Mouse (Mus musculus): ENCODE results near the gene Zbtb9.

Zbtb9 gene

DNA sequence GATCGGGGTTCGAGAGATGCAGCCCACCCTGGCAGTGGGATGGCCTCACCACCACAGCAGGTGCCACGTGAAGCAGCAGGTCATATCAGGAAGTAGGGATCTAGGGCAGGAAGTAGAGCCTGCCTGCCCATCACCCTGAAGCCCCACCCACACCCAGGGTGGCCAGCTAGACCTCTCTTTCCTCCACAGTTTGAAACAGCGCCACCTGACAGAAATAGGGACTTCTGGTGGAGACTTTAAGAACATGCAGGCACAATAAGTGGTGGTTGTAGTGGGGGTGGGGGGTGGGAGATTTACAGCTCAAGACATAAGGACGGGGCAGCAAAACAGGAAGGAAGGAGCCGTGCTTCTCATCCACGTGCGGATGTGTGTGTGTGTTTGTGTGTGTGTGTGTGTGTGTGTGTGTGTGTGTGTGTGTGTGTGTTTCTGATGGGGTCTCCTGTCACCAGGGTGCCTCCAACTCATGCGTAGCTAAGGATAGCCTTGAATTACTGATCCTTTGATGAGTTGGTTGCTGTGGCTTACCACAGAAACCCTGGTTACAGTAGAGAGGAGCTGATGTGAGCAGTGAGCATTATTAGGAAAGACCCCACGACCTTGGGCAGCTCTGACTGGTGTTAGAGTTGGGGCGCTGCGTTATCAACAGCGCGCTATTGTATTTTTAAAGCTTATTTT lies 39.2 kb downstream of the Zbtb9 start:
- DNase-seq (ENCODE audit: low read depth), result peak; percentile 40

DNA sequence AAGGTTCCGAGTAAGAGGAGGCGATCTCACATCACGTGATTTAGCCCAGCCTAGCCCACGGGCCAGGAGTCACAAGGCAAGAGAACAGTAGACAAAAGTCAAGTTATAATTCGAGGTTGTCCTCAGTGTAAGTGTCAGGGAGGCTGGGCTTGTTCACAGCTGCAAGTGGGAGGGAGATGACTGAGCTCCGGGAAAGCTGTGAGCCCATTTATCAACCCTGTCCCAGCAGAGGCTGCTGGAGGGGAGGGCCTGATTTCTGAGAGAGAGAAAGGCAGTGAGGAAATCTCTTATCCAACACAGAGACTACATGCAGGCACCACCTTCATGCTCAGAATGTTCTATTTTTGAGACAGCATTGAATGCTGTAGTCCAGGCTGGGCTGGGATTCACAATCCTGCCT lies 39.9 kb downstream of the Zbtb9 start:
- DNase-seq (ENCODE audit: low read depth), result peak; percentile 54

- peak; percentile 95 for DNase-seq (ENCODE audit: low read depth)
These were observed 44.9 kb downstream of the Zbtb9 start for GRCm38 (mm10) chr17:27017564-27018499.

DNA sequence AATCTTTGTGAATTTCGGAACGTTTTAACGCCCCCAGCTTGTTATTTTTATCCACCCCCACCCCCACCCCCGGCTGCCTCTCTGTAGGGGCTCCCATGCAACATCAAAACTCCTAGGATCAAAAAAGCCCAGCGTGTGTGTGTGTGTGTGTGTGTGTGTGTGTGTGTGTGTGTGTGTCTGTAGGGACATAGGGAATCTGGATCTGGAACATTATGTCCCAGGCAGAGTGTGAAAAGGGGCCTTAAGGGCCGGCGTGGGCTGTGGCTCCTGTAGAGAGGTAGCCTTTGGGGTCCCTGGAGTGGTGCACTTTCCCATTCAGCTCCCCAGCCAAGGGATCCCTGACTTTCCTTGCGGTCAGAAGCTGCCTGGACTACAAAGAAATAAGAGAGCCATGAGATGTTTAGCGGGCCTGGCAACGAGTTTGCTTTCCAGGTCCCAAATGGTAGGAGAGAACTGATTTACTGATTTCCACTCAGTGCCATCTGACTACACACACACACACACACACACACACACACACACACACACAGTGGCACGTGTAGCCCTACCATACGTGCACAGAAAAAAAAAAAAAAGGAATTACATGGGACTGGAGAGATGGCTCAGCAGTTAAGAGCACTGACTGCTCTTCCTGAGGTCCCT lies 45.7 kb downstream of the Zbtb9 start:
- peak; percentile 26 for DNase-seq (ENCODE audit: low read depth)

GRCm38 (mm10) chr17:27021076-27021475 lies 48.1 kb downstream of the Zbtb9 start:
- DNase-seq (ENCODE audit: low read depth), result no peak

GRCm38 (mm10) chr17:27021736-27022135 lies 48.8 kb downstream of the Zbtb9 start:
- DNase-seq (ENCODE audit: low read depth), result no peak

GRCm38 (mm10) chr17:27023342-27023741 lies 50.4 kb downstream of the Zbtb9 start:
- DNase-seq (ENCODE audit: low read depth), result no peak

DNA sequence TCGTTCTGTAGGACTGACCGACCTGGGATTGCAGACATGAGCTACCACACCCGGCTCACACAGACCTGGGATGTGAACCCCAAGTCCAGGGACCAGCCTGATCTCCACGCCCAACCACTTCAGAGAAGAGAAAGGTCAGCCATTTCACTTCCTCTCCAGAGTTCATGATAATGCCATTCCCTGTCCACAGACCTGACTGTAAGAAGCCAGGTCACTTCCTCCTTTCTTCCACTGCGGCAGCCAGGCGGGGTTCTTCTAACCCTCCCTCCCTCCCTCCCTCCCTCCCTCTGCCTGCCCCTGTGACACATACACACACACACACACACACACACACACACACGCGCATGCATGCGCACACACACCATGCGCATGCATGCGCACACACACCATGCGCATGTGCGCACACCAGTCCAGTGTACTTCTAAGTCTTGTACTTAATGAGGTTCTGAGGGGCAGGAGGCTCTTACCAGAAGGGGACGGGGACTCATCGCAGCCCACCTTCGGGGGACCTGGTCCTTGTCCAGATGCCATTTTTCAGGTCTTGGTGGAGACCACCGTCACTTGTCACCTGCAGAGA lies 52.4 kb downstream of the Zbtb9 start:
- DNase-seq (ENCODE audit: low read depth), result no peak

DNA sequence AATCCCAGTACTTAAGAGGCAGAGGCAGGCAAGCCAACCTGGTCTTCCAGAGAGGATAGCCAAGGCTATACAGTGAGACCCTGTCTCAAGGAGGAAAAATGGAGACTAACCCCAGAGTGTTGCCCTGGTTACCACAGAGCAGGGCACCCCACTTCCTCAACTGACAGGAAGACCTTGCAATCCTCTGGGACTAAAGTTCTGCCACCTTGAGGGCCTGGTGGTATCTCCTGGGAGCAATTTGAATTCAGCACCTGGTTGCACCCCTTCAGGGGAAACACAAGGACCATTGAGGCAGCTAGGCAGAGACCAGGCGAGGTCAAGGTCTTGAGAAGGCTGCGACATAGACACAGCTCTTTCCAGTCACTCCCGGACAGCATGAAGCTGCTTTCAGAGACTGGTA lies 53.0 kb downstream of the Zbtb9 start:
- no peak for DNase-seq (ENCODE audit: low read depth)

GRCm38 (mm10) chr17:27027460-27028283 lies 54.7 kb downstream of the Zbtb9 start:
- peak; percentile 64 for DNase-seq (ENCODE audit: low read depth)

DNA sequence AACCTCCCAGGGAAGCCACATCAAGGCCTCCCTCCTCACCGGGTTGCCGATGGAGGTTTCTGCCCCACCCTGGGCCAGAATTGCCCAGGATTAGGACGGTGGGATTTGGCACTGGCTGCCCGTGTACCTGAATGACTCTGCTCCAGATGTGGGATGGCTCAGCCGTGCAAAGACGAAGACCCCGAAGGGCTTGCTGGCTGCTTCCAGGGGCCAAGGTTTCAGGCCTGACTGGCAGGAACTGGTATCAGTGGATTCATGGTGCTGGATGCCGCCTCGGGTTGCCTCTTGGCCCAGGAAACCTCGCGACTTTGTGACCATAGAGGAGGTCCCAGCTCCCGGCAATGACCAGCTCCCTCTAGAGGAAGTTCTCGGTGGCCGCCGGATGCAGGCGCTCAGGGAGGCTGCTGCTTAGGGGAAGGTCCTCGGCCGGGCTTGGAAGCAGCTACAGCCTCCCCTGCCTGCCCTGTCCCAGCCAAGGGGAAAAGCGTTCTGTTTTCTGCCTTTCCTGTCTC lies 55.4 kb downstream of the Zbtb9 start:
- DNase-seq (ENCODE audit: low read depth), result peak; percentile 96

GRCm38 (mm10) chr17:27028909-27029308 lies 55.9 kb downstream of the Zbtb9 start, which contains the start of gene Bak1:
Bak1 (minus strand) TSS chr17:27029009.
- no peak for DNase-seq (ENCODE audit: low read depth)

- no peak for DNase-seq (ENCODE audit: low read depth)
These were observed 56.5 kb downstream of the Zbtb9 start for GRCm38 (mm10) chr17:27029431-27029830.

DNA sequence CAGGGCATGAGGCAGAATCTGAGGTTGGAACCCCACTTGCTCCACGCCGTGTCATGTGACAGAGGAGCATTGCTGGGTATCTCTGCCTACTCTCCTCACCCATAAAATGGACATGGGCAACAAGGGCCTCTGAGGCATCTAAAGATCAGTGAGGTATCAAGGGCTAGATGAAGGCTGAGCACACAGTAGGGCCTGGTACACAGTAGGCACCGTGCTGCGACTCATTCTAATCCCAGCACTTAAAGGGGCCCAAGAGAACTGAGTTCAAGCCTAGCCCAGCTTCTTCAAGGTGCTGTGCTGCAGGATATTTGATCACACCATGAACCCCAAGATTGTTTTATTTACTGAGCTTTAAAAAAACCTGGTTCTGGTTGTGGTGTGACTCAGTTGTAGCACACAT lies 57.9 kb downstream of the Zbtb9 start:
- no peak for DNase-seq (ENCODE audit: low read depth)

DNA sequence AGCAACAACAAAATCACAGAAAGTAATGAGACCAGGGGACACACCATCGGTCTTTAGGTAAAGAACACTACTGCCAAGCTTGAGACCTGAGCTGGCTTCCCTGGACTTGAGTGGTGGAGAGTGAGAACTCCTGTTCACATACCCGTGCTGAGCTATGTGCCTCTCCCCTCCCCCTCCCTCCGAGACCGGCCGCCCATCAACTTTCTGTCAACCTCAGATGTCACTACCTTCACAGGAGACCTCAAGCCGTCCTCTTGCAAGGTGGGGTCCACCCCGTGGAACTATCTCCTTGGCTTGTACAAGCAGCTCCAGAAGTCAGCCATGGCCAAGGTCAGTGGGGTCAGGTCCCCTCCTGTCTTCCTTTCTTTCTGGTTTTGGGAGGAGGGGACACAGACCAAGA lies 59.4 kb downstream of the Zbtb9 start:
- DNase-seq (ENCODE audit: low read depth), result no peak

- peak; percentile 94 for DNase-seq (ENCODE audit: low read depth)
These were observed 59.9 kb downstream of the Zbtb9 start for GRCm38 (mm10) chr17:27032869-27033268.

GRCm38 (mm10) chr17:27036465-27036864 lies 63.5 kb downstream of the Zbtb9 start:
- no peak for DNase-seq (ENCODE audit: low read depth)

DNA sequence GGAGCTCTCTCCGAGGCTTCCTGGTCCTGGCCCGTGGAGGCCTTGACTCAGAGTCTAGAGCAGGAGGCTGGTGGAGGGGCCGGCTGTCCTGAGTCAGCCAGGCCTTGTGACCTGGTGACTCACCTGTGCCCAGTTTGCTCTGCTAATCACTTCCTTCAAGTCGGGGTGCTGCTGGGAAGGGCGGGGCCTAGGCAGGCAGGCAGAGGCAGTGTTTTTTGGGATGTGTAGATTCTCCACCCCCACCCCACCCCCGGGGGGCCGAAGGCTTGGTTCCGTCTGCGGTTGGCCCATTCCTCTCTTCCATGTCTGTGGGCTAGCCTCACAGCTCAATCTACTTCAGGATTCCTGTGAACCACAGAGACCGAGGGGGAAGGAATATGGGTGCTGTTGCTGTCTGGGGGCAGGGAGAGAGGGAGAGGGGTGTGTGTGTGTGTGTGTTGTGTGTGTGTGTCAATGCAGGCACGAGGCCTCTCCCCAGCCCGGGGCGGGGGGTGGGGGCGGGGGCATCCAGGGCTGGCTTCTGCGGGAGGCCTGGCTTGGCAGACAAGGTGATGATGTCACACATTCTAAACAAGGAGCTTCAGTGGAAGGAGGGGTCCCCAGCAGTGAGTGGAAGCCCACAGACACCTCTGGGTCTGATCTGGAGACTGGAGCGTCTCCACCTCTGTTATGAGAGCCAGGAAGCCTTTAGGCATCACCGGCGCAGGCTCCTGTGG lies 65.5 kb downstream of the Zbtb9 start:
- peak; percentile 97 for DNase-seq (ENCODE audit: low read depth)

- DNase-seq (ENCODE audit: low read depth), result peak; percentile 69
These were observed 66.6 kb downstream of the Zbtb9 start for GRCm38 (mm10) chr17:27039432-27040102.

Data from NIH3T3 (cell line).